Mouse (Mus musculus) myocyte (in vitro differentiated cells): ENCODE data around the gene Sox5.

Source experiments
- CEBPB ChIP-seq: IDR thresholded peaks from 2 replicates; pipeline ENCODE4 v1.6.1; 2011; ENCODE audit warnings: mild to moderate bottlenecking, moderate library complexity; ENCODE audit not compliant: poor library complexity, insufficient read depth, severe bottlenecking
- E2F4 ChIP-seq: IDR thresholded peaks from one replicate; pipeline ENCODE4 v1.6.1; 2011; ENCODE audit warnings: mild to moderate bottlenecking, control low read depth, moderate library complexity; ENCODE audit not compliant: insufficient read depth
- MAX ChIP-seq: IDR thresholded peaks from one replicate; pipeline ENCODE4 v1.6.1; 2011; ENCODE audit warnings: low read depth, mild to moderate bottlenecking, control low read depth
- MYOD1 ChIP-seq, 3 experiments: IDR thresholded peaks; one replicate each; pipeline ENCODE4 v1.6.1; 2011; ENCODE audit warnings: control low read depth in 2 of 3, low read depth in 2 of 3, mild to moderate bottlenecking in 2 of 3, moderate library complexity in 1 of 3; ENCODE audit not compliant: insufficient read length in 2 of 3, control insufficient read depth in 1 of 3
- MYOG ChIP-seq, 3 experiments: IDR thresholded peaks; one replicate each; pipeline ENCODE4 v1.6.1; 2011; ENCODE audit warnings: control low read depth in 2 of 3, low read depth in 2 of 3, mild to moderate bottlenecking in 2 of 3; ENCODE audit not compliant: insufficient read length in 2 of 3, control insufficient read depth in 1 of 3, insufficient read depth in 1 of 3
- POLR2A ChIP-seq: IDR thresholded peaks from one replicate; pipeline ENCODE4 v1.6.1; 2011; ENCODE audit warnings: low read depth, mild to moderate bottlenecking, control low read depth, moderate library complexity; ENCODE audit not compliant: insufficient read length
- POLR2AphosphoS2 ChIP-seq: IDR thresholded peaks from one replicate; pipeline ENCODE4 v1.6.1; 2011; ENCODE audit warnings: low read depth, control low read depth; ENCODE audit not compliant: insufficient read length
- REST ChIP-seq: IDR thresholded peaks from one replicate; pipeline ENCODE4 v1.6.1; 2011; ENCODE audit warnings: mild to moderate bottlenecking, control low read depth, moderate library complexity; ENCODE audit not compliant: insufficient read depth, insufficient read length
- SRF ChIP-seq: IDR thresholded peaks from one replicate; pipeline ENCODE4 v1.6.1; 2011; ENCODE audit warnings: low read depth; ENCODE audit not compliant: control insufficient read depth, insufficient read length
- TCF12 ChIP-seq: IDR thresholded peaks from one replicate; pipeline ENCODE4 v1.6.1; 2011; ENCODE audit warnings: mild to moderate bottlenecking, control low read depth; ENCODE audit not compliant: poor library complexity, insufficient read depth, severe bottlenecking
- TCF3 ChIP-seq: IDR thresholded peaks from one replicate; pipeline ENCODE4 v1.6.1; 2011; ENCODE audit warnings: low read depth, control low read depth; ENCODE audit not compliant: insufficient read length
- USF1 ChIP-seq: IDR thresholded peaks from one replicate; pipeline ENCODE4 v1.6.1; 2011; ENCODE audit warnings: low read depth, mild to moderate bottlenecking, control low read depth, moderate library complexity

DNA sequence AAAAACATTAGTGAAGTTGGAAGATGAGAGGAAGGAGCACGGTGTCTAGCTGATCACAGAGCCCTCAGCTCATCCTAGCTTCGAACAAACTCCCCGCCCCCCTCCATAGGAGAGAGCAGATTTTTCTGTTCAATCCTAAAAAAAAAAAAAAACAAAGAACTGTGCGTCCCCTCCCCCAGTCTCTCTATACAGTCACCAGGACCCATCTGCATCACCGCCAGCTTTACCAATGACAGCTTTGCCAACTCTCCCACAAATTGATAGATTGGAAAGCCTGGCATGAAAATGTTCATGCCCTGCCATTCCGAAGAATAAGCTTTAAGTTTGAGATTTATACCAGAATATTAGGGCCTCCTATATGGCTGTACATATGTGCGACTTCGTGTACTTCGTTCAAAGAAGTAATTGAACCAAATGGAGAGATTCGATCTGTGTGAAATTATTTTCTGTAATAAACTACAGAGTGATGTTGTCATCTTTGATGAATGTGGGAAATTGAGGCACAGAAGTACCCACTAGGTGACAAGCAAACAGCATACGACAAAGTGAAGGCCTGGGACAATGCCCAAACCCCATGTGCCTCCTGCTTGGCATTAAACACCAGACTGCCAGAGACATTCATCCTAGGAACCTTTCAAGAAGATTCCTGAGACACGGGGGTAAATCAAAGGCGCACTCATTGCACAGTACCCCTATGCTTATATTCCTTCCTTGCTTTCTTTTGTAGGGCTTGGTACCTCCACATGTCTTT is 459.3 kb downstream of the Sox5 start:
- TF ChIP-seq USF1 (no peak), POLR2A (no peak), E2F4 (no peak), CEBPB (no peak), MYOG (IDR thresholded peaks at IDR 0.05; ENCODE audit: control insufficient read depth in 1 of 3, insufficient read depth in 1 of 3, insufficient read length in 2 of 3, low read depth in 2 of 3) (no peak), MAX (no peak), MYOD1 (IDR thresholded peaks at IDR 0.05; ENCODE audit: control insufficient read depth in 1 of 3, insufficient read length in 2 of 3, low read depth in 2 of 3) (no peak), TCF12 (no peak), SRF (no peak), POLR2AphosphoS2 (no peak), TCF3 (no peak), REST (no peak)
